Mouse (Mus musculus) limb, embryonic 14.5 days (tissue): ENCODE measurements around the gene Gm11027. TPM values are rescaled to one million over a fixed set of nuclear protein-coding genes. Genes with fewer than 3 reads are reported as not detected.

ENCODE experiments used
- ATAC-seq: fragments of 200-750 bp; cut with Nextera tagmentation; 2 replicates; pipeline ENCODE4 v1.8.0; 2017; ENCODE audit warnings: low read depth, moderate number of reproducible peaks, moderate TSS enrichment; ENCODE audit not compliant: low FRiP score
- DNase-seq: peaks from one replicate; pipeline ENCODE4 v3.0.0-alpha.2; 2015; ENCODE audit warnings: low spot score
- H3K27ac ChIP-seq: fragments of 300-500 bp; sonication (generic); replicated peaks from 2 replicates; pipeline ENCODE4 v1.5.1; 2014; ENCODE audit warnings: low read depth, mild to moderate bottlenecking, low read length, moderate library complexity, mixed read lengths
- H3K27me3 ChIP-seq: fragments of 300-500 bp; sonication (generic); 2 replicates; pipeline ENCODE4 v1.6.1; 2014; ENCODE audit warnings: low read length, mixed read lengths; ENCODE audit not compliant: control insufficient read depth, insufficient read depth
- H3K36me3 ChIP-seq: fragments of 300-500 bp; sonication (generic); 2 replicates; pipeline ENCODE4 v1.6.1; 2014; ENCODE audit warnings: mild to moderate bottlenecking, low read length, moderate library complexity, mixed read lengths; ENCODE audit not compliant: control insufficient read depth, insufficient read depth
- H3K4me1 ChIP-seq: fragments of 300-500 bp; sonication (generic); 2 replicates; pipeline ENCODE4 v1.6.1; 2014; ENCODE audit warnings: antibody characterized with exemption, low read length, mixed read lengths; ENCODE audit not compliant: control insufficient read depth, insufficient read depth
- H3K4me2 ChIP-seq: fragments of 300-500 bp; sonication (generic); replicated peaks from 2 replicates; pipeline ENCODE4 v1.6.1; 2014; ENCODE audit warnings: low read depth, mild to moderate bottlenecking, low read length, moderate library complexity; ENCODE audit not compliant: severe bottlenecking
- H3K4me3 ChIP-seq: fragments of 300-500 bp; sonication (generic); replicated peaks from 2 replicates; pipeline ENCODE4 v1.5.1; 2014; ENCODE audit warnings: low read length
- H3K9ac ChIP-seq: fragments of 300-500 bp; sonication (generic); 2 replicates; pipeline ENCODE4 v1.6.1; 2014; ENCODE audit warnings: mild to moderate bottlenecking, low read depth, low read length, moderate library complexity; ENCODE audit not compliant: severe bottlenecking
- H3K9me3 ChIP-seq: fragments of 300-500 bp; sonication (generic); 2 replicates; pipeline ENCODE4 v1.6.1; 2016; ENCODE audit warnings: low read length; ENCODE audit not compliant: control insufficient read depth
- POLR2A ChIP-seq: fragments of 200-500 bp; IDR thresholded peaks from 2 replicates; pipeline ENCODE4 v1.8.0; 2012; ENCODE audit warnings: inconsistent platforms, mild to moderate bottlenecking, moderate library complexity, borderline replicate concordance; ENCODE audit not compliant: insufficient read depth, insufficient read length; ENCODE audit errors: extremely low read depth
- WGBS: fragments of 180-500 bp; shearing (Covaris S2); extraction: QIAGEN DNeasy Blood & Tissue Kit; methylation state at CpG from one replicate; pipeline ENCODE4 v1.1.7; 2014; 5-methylcytosine and 5-hydroxymethylcytosine counted together
- microRNA-seq: library from miRNA; unstranded; fragments of <30 nt; microRNA quantifications from one replicate; pipeline ENCODE4, GENCODE M21; 2016
- polyA plus RNA-seq, 2 experiments: library from polyadenylated mRNA; depleted of rRNA in 1 of 2; stranded (reverse) in 1 of 2; unstranded in 1 of 2; fragments of >200 nt; fragmentation: Nextera tagmentation in 1 of 2; extraction: Ambion mirVana in 1 of 2; gene quantifications; 2 replicates each; pipeline versions ENCODE4 v1.2.1 to v1.2.3; 2012 to 2014

The Gm11027 gene
- polyA plus RNA-seq, 2 experiments = not detected

- Histone ChIP-seq H3K4me1 (no peaks in the 10 kb centered on the region), H3K4me2 (no peak overlapping the region), H3K9ac (no peak overlapping the region), H3K36me3 (peaks cover 3% of the 10 kb centered on the region), H3K4me3 (no peak overlapping the region), H3K27me3 (no peaks in the 10 kb centered on the region), H3K9me3 (no peaks in the 10 kb centered on the region), H3K27ac (no peak overlapping the region)
- 70% methylated on average over 1 of the region's 1 CpGs for WGBS
- DNase-seq (no peak), ATAC-seq (no peak)
- TF ChIP-seq POLR2A = no peak
These were observed 42.6 kb downstream of the Gm11027 start for GRCm38 (mm10) chr12:116317818-116318217.

Small RNAs within 50 kb of the gene (microRNA-seq; reads per million reads assigned to microRNA genes)
- not detected for gene Gm23190

Other genes with a start within 250 kb of the Gm11027 start
- 25.1 and 29.9 TPM in 2 replicates for gene Zfp386, start 227.7 kb upstream of the Gm11027 start, polyA plus RNA-seq (2012; rRNA removed)
- gene Zfp386, start 227.7 kb upstream of the Gm11027 start, polyA plus RNA-seq (2014; fragmentation: Nextera tagmentation; extraction: Ambion mirVana) = 44.1 and 44.4 TPM in 2 replicates
- 5.6 and 6.3 TPM in 2 replicates for gene Vipr2, start 197.7 kb upstream of the Gm11027 start, polyA plus RNA-seq (2012; rRNA removed)
- 2.9 and 3.2 TPM in 2 replicates for gene Vipr2, start 197.7 kb upstream of the Gm11027 start, polyA plus RNA-seq (2014; fragmentation: Nextera tagmentation; extraction: Ambion mirVana)
- gene Wdr60, start 12.4 kb upstream of the Gm11027 start, polyA plus RNA-seq (2012; rRNA removed) = 20.7 and 22.4 TPM in 2 replicates
- gene Wdr60, start 12.4 kb upstream of the Gm11027 start, polyA plus RNA-seq (2014; fragmentation: Nextera tagmentation; extraction: Ambion mirVana) = 25.9 and 29.1 TPM in 2 replicates
- 13.7 and 15.9 TPM in 2 replicates for gene Esyt2, start 5.8 kb downstream of the Gm11027 start, polyA plus RNA-seq (2012; rRNA removed)
- 29.7 and 30.3 TPM in 2 replicates for gene Esyt2, start 5.8 kb downstream of the Gm11027 start, polyA plus RNA-seq (2014; fragmentation: Nextera tagmentation; extraction: Ambion mirVana)
- gene Ncapg2, start 130.0 kb downstream of the Gm11027 start, polyA plus RNA-seq (2012; rRNA removed) = 19.5 and 24.1 TPM in 2 replicates
- gene Ncapg2, start 130.0 kb downstream of the Gm11027 start, polyA plus RNA-seq (2014; fragmentation: Nextera tagmentation; extraction: Ambion mirVana) = 37.1 and 37.4 TPM in 2 replicates
- 0.65 and 0.68 TPM in 2 replicates for gene Ptprn2, start 210.3 kb downstream of the Gm11027 start, polyA plus RNA-seq (2012; rRNA removed)
- 0.08 and 0.19 TPM in 2 replicates for gene Ptprn2, start 210.3 kb downstream of the Gm11027 start, polyA plus RNA-seq (2014; fragmentation: Nextera tagmentation; extraction: Ambion mirVana)